Mouse (Mus musculus): ENCODE results near the gene Slc36a2. TPM values are rescaled to one million over a fixed set of nuclear protein-coding genes. Genes with fewer than 3 reads are reported as not detected.

The Slc36a2 gene
- polyA plus RNA-seq, 1 experiment = not detected

DNA sequence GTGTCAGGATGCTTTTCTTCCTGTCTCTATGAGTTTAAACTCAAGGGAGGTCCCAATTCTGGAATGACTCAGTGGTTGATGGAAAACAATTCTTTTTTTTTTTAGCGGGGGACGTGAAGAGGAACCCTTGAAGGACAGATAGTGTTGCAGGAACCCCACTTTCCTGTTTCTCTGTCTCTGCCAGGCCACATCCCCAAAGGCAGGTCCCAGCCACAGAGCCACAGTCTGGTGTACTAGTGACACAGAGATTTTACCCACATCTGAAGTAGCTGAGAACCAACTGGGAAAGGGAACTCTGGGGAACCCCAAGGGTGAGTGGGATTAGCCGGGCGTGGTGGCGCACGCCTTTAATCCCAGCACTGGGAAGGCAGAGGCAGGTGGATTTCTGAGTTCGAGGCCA is 19.1 kb downstream of the Slc36a2 start:
- Histone ChIP-seq H3K27ac (ENCODE audit: insufficient read depth, low read length) (no peak overlapping the region), H3K9me3 (replicated peaks; ENCODE audit: control insufficient read depth, insufficient read depth, low read length, poor library complexity, severe bottlenecking) (no peaks in the 10 kb centered on the region), H3K36me3 (ENCODE audit: control insufficient read depth, insufficient read depth, low read length, poor library complexity, severe bottlenecking) (no peaks in the 10 kb centered on the region), H3K9ac (ENCODE audit: low read depth, poor library complexity, severe bottlenecking) (no peak overlapping the region), H3K4me1 (ENCODE audit: control insufficient read depth, insufficient read depth, low read length) (no peaks in the 10 kb centered on the region), H3K27me3 (ENCODE audit: control insufficient read depth, insufficient read depth, low read length, poor library complexity, severe bottlenecking) (no peaks in the 10 kb centered on the region), H3K4me3 (ENCODE audit: low read depth, low read length) (no peak overlapping the region)
- TF ChIP-seq EP300 (IDR thresholded peaks at IDR 0.05; ENCODE audit: insufficient read depth, low read depth, low read length) = no peak
- no peak for TF ChIP-seq CTCF (IDR thresholded peaks at IDR 0.05; ENCODE audit: low read depth, low read length)
- TF ChIP-seq POLR2A (IDR thresholded peaks at IDR 0.05; ENCODE audit: insufficient read depth, low read length) = no peak

DNA sequence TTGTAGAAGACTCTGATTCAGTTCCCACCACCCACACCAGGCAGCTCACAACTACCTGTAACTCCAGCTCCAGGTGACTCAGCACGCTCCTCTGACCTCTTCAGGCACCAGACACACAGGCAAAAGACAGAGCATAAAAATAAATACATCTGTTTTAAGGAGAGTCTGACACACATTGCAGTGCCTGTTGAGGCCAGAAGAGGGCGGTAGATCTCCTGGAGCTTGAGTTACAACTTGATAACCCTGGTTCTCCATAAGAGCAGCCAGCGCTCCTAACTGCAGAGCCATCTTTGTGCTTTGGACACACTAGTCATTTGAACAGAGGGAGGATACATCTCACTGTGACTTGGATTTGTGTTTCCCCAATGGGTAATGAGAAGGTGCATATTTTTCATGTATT is 20.2 kb downstream of the Slc36a2 start:
- H3K9me3 ChIP-seq (replicated peaks; ENCODE audit: control insufficient read depth, insufficient read depth, low read length, poor library complexity, severe bottlenecking) = no peaks in the 10 kb centered on the region
- TF ChIP-seq POLR2A (IDR thresholded peaks at IDR 0.05; ENCODE audit: insufficient read depth, low read length) = no peak
- peak; percentile 55 for TF ChIP-seq CTCF (IDR thresholded peaks at IDR 0.05; ENCODE audit: low read depth, low read length)
- H3K9ac ChIP-seq (ENCODE audit: low read depth, poor library complexity, severe bottlenecking) = no peak overlapping the region

DNA sequence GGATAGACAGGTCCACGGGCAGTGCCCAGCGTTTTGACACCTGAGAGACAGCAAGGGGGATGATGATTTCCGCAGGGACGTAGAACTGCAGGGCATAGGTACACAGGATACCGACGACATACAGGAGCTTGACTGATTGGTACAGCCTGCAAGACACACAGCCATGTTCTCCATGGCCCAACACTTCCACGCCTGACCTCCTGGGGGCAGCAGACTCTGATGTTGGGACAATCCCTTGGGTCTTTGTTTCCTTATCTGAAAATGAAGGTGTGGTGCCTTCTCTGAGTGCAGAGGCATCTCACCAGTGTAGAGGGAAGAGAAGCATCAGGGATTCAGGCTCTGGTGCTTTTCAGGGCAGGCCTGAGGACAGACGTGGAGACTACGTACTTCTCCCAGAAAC is 22.2 kb downstream of the Slc36a2 start:
- no peak overlapping the region for H3K4me3 ChIP-seq (ENCODE audit: low read depth, low read length)
- H3K9me3 ChIP-seq (replicated peaks; ENCODE audit: control insufficient read depth, insufficient read depth, low read length, poor library complexity, severe bottlenecking) = no peaks in the 10 kb centered on the region
- H3K36me3 ChIP-seq (ENCODE audit: control insufficient read depth, insufficient read depth, low read length, poor library complexity, severe bottlenecking) = no peaks in the 10 kb centered on the region
- TF ChIP-seq POLR2A (IDR thresholded peaks at IDR 0.05; ENCODE audit: insufficient read depth, low read length) (no peak), CTCF (IDR thresholded peaks at IDR 0.05; ENCODE audit: low read depth, low read length) (peak; percentile 94)
- H3K9ac ChIP-seq (ENCODE audit: low read depth, poor library complexity, severe bottlenecking) = no peak overlapping the region
- H3K27ac ChIP-seq (ENCODE audit: insufficient read depth, low read length) = no peak overlapping the region
- H3K27me3 ChIP-seq (ENCODE audit: control insufficient read depth, insufficient read depth, low read length, poor library complexity, severe bottlenecking) = no peaks in the 10 kb centered on the region
- no peaks in the 10 kb centered on the region for H3K4me1 ChIP-seq (ENCODE audit: control insufficient read depth, insufficient read depth, low read length)

More for the DNA sequence above, 20.2 kb downstream of the Slc36a2 start:
- Histone ChIP-seq H3K27ac (ENCODE audit: insufficient read depth, low read length) (no peak overlapping the region), H3K4me3 (ENCODE audit: low read depth, low read length) (no peak overlapping the region), H3K27me3 (ENCODE audit: control insufficient read depth, insufficient read depth, low read length, poor library complexity, severe bottlenecking) (no peaks in the 10 kb centered on the region), H3K36me3 (ENCODE audit: control insufficient read depth, insufficient read depth, low read length, poor library complexity, severe bottlenecking) (no peaks in the 10 kb centered on the region), H3K4me1 (ENCODE audit: control insufficient read depth, insufficient read depth, low read length) (no peaks in the 10 kb centered on the region)

DNA sequence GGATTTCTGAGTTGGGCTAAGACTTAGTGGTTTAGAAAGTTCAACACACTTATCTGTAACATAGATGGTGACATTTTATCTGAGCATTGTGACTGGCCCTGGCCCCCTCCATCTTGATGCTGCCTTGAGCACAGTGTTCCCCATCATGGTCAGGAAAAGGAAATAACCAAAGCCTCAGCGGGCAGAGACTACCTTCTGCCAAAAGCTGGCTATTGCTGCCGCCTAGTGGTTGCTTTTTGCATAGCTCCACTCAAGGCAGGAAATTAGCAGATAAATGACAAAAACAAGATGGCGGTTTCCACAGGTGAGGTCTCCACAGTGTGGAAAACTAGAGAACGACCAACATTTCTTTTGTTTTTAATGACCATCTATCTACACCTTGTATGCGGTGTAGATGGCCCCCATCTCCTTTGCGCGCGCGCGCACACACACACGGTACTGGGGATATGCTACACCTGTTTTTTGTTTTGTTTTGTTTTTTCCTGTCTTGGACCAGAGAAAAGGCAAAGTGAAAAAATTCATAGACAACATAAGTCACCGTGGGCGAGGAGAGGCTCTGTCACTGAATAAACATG is 26.0 kb downstream of the Slc36a2 start:
- Histone ChIP-seq H3K27me3 (ENCODE audit: control insufficient read depth, insufficient read depth, low read length, poor library complexity, severe bottlenecking) (no peaks in the 10 kb centered on the region), H3K27ac (ENCODE audit: insufficient read depth, low read length) (no peak overlapping the region), H3K4me3 (ENCODE audit: low read depth, low read length) (peak overlapping the region; percentile 43), H3K4me1 (ENCODE audit: control insufficient read depth, insufficient read depth, low read length) (no peaks in the 10 kb centered on the region), H3K9ac (ENCODE audit: low read depth, poor library complexity, severe bottlenecking) (peak overlapping the region; percentile 65), H3K36me3 (ENCODE audit: control insufficient read depth, insufficient read depth, low read length, poor library complexity, severe bottlenecking) (no peaks in the 10 kb centered on the region), H3K9me3 (replicated peaks; ENCODE audit: control insufficient read depth, insufficient read depth, low read length, poor library complexity, severe bottlenecking) (no peaks in the 10 kb centered on the region)
- TF ChIP-seq EP300 (IDR thresholded peaks at IDR 0.05; ENCODE audit: insufficient read depth, low read depth, low read length) (no peak), CTCF (IDR thresholded peaks at IDR 0.05; ENCODE audit: low read depth, low read length) (peak; percentile 76)

DNA sequence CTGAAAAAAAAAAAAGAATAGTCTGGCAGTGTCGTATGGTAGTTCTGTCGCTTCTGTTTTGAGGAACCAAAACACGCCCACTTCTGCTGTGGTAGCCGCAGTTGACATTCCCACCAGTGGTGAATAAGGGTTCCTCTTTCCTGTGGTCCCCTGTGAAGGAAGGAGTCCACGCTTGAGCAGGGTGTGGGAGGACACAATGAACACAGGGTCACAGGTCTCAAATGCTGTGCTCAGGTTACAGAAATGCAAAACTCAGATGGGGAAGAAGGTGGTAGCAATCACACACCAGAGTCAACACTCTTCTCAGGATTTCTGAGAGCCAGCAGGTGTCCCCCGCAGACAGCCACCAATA is 29.8 kb downstream of the Slc36a2 start:
- TF ChIP-seq EP300 (IDR thresholded peaks at IDR 0.05; ENCODE audit: insufficient read depth, low read depth, low read length) (no peak), CTCF (IDR thresholded peaks at IDR 0.05; ENCODE audit: low read depth, low read length) (no peak), POLR2A (IDR thresholded peaks at IDR 0.05; ENCODE audit: insufficient read depth, low read length) (no peak)
- Histone ChIP-seq H3K4me3 (ENCODE audit: low read depth, low read length) (no peak overlapping the region), H3K27me3 (ENCODE audit: control insufficient read depth, insufficient read depth, low read length, poor library complexity, severe bottlenecking) (no peaks in the 10 kb centered on the region), H3K9ac (ENCODE audit: low read depth, poor library complexity, severe bottlenecking) (no peak overlapping the region), H3K36me3 (ENCODE audit: control insufficient read depth, insufficient read depth, low read length, poor library complexity, severe bottlenecking) (no peaks in the 10 kb centered on the region), H3K9me3 (replicated peaks; ENCODE audit: control insufficient read depth, insufficient read depth, low read length, poor library complexity, severe bottlenecking) (no peaks in the 10 kb centered on the region), H3K4me1 (ENCODE audit: control insufficient read depth, insufficient read depth, low read length) (no peaks in the 10 kb centered on the region), H3K27ac (ENCODE audit: insufficient read depth, low read length) (no peak overlapping the region)

DNA sequence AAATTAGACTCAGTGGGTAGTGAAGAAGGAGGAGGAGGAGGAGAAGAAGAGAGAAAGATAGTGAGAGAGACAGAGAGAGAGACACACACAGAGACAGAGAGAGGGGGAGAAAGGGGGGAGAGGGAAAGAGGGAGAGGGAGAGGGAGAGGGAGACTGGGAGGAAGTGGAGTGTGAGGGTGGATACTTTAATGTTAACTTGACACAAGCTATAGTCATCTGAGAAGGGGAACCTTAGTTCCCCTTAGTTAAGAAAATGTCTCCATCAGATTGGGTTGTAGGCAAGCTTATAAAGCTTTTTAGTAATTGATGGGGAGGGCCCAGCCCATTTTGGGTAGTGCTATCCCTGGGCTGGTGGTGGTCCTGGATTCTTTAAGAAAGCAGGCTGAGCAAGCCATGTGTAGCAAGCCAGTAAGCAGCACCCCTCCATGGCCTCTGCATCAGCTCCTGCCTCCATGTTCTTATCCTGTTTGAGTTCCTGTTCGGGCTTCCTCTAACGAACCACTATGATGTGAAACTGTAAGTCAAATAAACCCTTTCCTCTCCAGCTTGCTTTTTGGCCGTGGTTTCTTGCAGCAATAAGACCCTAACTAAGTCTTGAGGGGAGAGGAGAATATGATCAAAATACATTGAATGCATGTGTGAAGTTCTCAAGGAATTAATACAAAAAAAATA is 30.3 kb downstream of the Slc36a2 start:
- TF ChIP-seq POLR2A (IDR thresholded peaks at IDR 0.05; ENCODE audit: insufficient read depth, low read length) = no peak
- TF ChIP-seq EP300 (IDR thresholded peaks at IDR 0.05; ENCODE audit: insufficient read depth, low read depth, low read length) = no peak
- no peak for TF ChIP-seq CTCF (IDR thresholded peaks at IDR 0.05; ENCODE audit: low read depth, low read length)
- H3K27ac ChIP-seq (ENCODE audit: insufficient read depth, low read length) = no peak overlapping the region
- no peaks in the 10 kb centered on the region for H3K27me3 ChIP-seq (ENCODE audit: control insufficient read depth, insufficient read depth, low read length, poor library complexity, severe bottlenecking)
- no peak overlapping the region for H3K4me3 ChIP-seq (ENCODE audit: low read depth, low read length)
- no peak overlapping the region for H3K9ac ChIP-seq (ENCODE audit: low read depth, poor library complexity, severe bottlenecking)
- H3K36me3 ChIP-seq (ENCODE audit: control insufficient read depth, insufficient read depth, low read length, poor library complexity, severe bottlenecking) = no peaks in the 10 kb centered on the region
- no peaks in the 10 kb centered on the region for H3K4me1 ChIP-seq (ENCODE audit: control insufficient read depth, insufficient read depth, low read length)
- H3K9me3 ChIP-seq (replicated peaks; ENCODE audit: control insufficient read depth, insufficient read depth, low read length, poor library complexity, severe bottlenecking) = no peaks in the 10 kb centered on the region

Measured in ES-Bruce4 (cell line).